Mouse (Mus musculus): Measurements from ENCODE around the gene Stat3. TPM values are rescaled to one million over a fixed set of nuclear protein-coding genes. Genes with fewer than 3 reads are reported as not detected.

Stat3 gene
- total RNA-seq, 2 experiments from 2014 or later: 32.9 to 34.2 TPM

- intact Hi-C loops (cut with DNase I): no loop called here
Observed at GRCm38 (mm10) chr11:100965760-100966159, 26.4 kb upstream of the Stat3 start.

GRCm38 (mm10) chr11:100964901-100965542, 25.7 kb upstream of the Stat3 start:
- no peak for DNase-seq (ENCODE audit: low spot score in 2 of 2)
- intact Hi-C loops (cut with DNase I): no loop called here

More at GRCm38 (mm10) chr11:100965760-100966159, 26.4 kb upstream of the Stat3 start:
- DNase-seq (ENCODE audit: low spot score in 2 of 2): no peak

GRCm38 (mm10) chr11:100964180-100964579, 24.8 kb upstream of the Stat3 start:
- no peak for DNase-seq (ENCODE audit: low spot score in 2 of 2)
- intact Hi-C loops (cut with DNase I): no loop called here

GRCm38 (mm10) chr11:100963647-100964046, 24.3 kb upstream of the Stat3 start:
- intact Hi-C loops (cut with DNase I): no loop called here
- DNase-seq (ENCODE audit: low spot score in 2 of 2): no peak

GRCm38 (mm10) chr11:100962371-100962911, 23.1 kb upstream of the Stat3 start:
- DNase-seq (ENCODE audit: low spot score in 2 of 2): no peak
- intact Hi-C loops (cut with DNase I): no loop called here

GRCm38 (mm10) chr11:100960540-100960939, 21.2 kb upstream of the Stat3 start:
- DNase-seq (ENCODE audit: low spot score in 2 of 2): peak in 1 of 2 experiments; percentile 46
- intact Hi-C loops (cut with DNase I): no loop called here

- intact Hi-C loops (cut with DNase I): loop anchor here (10.0 kb wide), 3 partner anchors 125 to 245 kb away; partner anchors contain the start of genes Hcrt, Hspb9 and Kat2a
- no peak for DNase-seq (ENCODE audit: low spot score in 2 of 2)
Observed at GRCm38 (mm10) chr11:100959826-100960225, 20.5 kb upstream of the Stat3 start.

GRCm38 (mm10) chr11:100959464-100959810, 20.1 kb upstream of the Stat3 start:
- DNase-seq (ENCODE audit: low spot score in 2 of 2): peak; percentile 64 to 69
- intact Hi-C loops (cut with DNase I): loop anchor here (10.0 kb wide), 3 partner anchors 125 to 245 kb away; partner anchors contain the start of genes Hcrt, Hspb9 and Kat2a

GRCm38 (mm10) chr11:100958613-100959463, 19.5 kb upstream of the Stat3 start:
- intact Hi-C loops (cut with DNase I): loop anchor here (10.0 kb wide), 3 partner anchors 124 to 244 kb away; partner anchors contain the start of genes Hcrt, Hspb9 and Kat2a
- DNase-seq (ENCODE audit: low spot score in 2 of 2): no peak

- DNase-seq (ENCODE audit: low spot score in 2 of 2): no peak
- intact Hi-C loops (cut with DNase I): loop anchor here (1.0 to 10.0 kb wide), 4 partner anchors 65 to 243 kb away; partner anchors contain the start of genes Hcrt, Hspb9 and Kat2a
Observed at GRCm38 (mm10) chr11:100957915-100958469, 18.7 kb upstream of the Stat3 start.

GRCm38 (mm10) chr11:100957244-100957643, 17.9 kb upstream of the Stat3 start:
- peak; percentile 86 to 94 for DNase-seq (ENCODE audit: low spot score in 2 of 2)
- intact Hi-C loops (cut with DNase I): loop anchor here (1.0 to 10.0 kb wide), 4 partner anchors 64 to 242 kb away; partner anchors contain the start of genes Hcrt, Hspb9 and Kat2a

GRCm38 (mm10) chr11:100949540-100949939, 10.2 kb upstream of the Stat3 start:
- intact Hi-C loops (cut with DNase I): no loop called here
- no peak for DNase-seq (ENCODE audit: low spot score in 2 of 2)

- intact Hi-C loops (cut with DNase I): no loop called here
- DNase-seq (ENCODE audit: low spot score in 2 of 2): no peak
Observed at GRCm38 (mm10) chr11:100948317-100948716, 9.0 kb upstream of the Stat3 start.

- no peak for DNase-seq (ENCODE audit: low spot score in 2 of 2)
- intact Hi-C loops (cut with DNase I): no loop called here
Observed at GRCm38 (mm10) chr11:100947548-100947947, 8.2 kb upstream of the Stat3 start.

GRCm38 (mm10) chr11:100946862-100947261, 7.5 kb upstream of the Stat3 start:
- intact Hi-C loops (cut with DNase I): no loop called here
- DNase-seq (ENCODE audit: low spot score in 2 of 2): no peak

GRCm38 (mm10) chr11:100942388-100942787, 3.0 kb upstream of the Stat3 start:
- intact Hi-C loops (cut with DNase I): no loop called here
- DNase-seq (ENCODE audit: low spot score in 2 of 2): no peak

GRCm38 (mm10) chr11:100938711-100939511, 429 bp downstream of the Stat3 start:
- intact Hi-C loops (cut with DNase I): loop anchor here (5.0 kb wide), 1 partner anchor 47 kb away; no protein-coding TSS in a partner anchor

GRCm38 (mm10) chr11:100938112-100938511, 1.2 kb downstream of the Stat3 start:
- DNase-seq (ENCODE audit: low spot score in 2 of 2): no peak
- intact Hi-C loops (cut with DNase I): loop anchor here (5.0 kb wide), 1 partner anchor 46 kb away; no protein-coding TSS in a partner anchor

More at GRCm38 (mm10) chr11:100938711-100939511, 429 bp downstream of the Stat3 start:
- peak in 1 of 2 experiments; percentile 8 for DNase-seq (ENCODE audit: low spot score in 2 of 2)

- intact Hi-C loops (cut with DNase I): loop anchor here (5.0 kb wide), 1 partner anchor 45 kb away; no protein-coding TSS in a partner anchor
- no peak for DNase-seq (ENCODE audit: low spot score in 2 of 2)
Observed at GRCm38 (mm10) chr11:100937295-100937694, 2.0 kb downstream of the Stat3 start.

Measured in left cerebral cortex, postnatal 14 days (tissue).